Mouse (Mus musculus): ENCODE measurements around the gene Arhgef3.

DNA sequence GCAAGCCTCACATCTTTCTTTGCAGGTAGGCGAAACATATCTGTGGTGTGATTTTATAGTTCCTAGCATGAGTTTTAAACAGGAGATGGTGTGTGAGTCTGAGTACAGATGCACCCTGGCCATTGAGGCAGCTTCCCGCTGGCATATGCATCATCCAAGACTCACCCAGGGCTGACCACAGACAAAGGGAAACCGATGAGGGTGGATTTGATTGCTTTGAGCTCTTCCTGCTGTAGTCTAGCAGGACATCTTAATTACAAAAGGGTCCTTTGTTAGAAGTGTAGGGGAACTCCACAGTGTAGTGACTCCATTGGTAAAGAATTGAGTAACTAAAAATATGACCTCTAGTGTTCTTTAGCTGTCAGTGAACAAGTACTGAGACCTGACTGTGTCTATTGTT, 232.5 kb downstream of the Arhgef3 start:
- no peak for TF ChIP-seq POLR2A (IDR thresholded peaks at IDR 0.05; ENCODE audit: borderline replicate concordance, extremely low read depth, low read depth, low read length)
- TF ChIP-seq CTCF (IDR thresholded peaks at IDR 0.05; ENCODE audit: insufficient read depth, low read length), result no peak

Data from lung, adult 2 months (tissue).